Mouse (Mus musculus) left cerebral cortex, postnatal 14 days (tissue): ENCODE results near the gene Anks1. TPM values are rescaled to one million over a fixed set of nuclear protein-coding genes. Genes with fewer than 3 reads are reported as not detected.

Source experiments
- DNase-seq, 2 experiments: peaks; one replicate each; pipeline ENCODE4 v3.0.0; 2021 to 2022; ENCODE audit warnings: low spot score in 2 of 2, mixed read lengths in 1 of 2
- intact Hi-C: fragments of 180-260 bp; cut with DNase I; formaldehyde crosslinking; loops from one replicate; pipeline ENCODE4 v1.15.1; 2025
- total RNA-seq, 2 experiments: library from RNA; stranded (reverse); gene quantifications; 2 replicates each; pipeline ENCODE4 v1.2.3; 2021

Gene Anks1
- total RNA-seq, 2 experiments from 2014 or later: 33.4 to 40.6 TPM

GRCm38 (mm10) chr17:27925054-27925453 is 15.9 kb downstream of the Anks1 start:
- no peak for DNase-seq
- intact Hi-C loops: no loop called here

- intact Hi-C loops: no loop called here
- no peak for DNase-seq
Observed at GRCm38 (mm10) chr17:27925504-27925903, 16.4 kb downstream of the Anks1 start.

- intact Hi-C loops: no loop called here
- no peak for DNase-seq
Observed at GRCm38 (mm10) chr17:27930291-27930690, 21.2 kb downstream of the Anks1 start.

- no peak for DNase-seq
- intact Hi-C loops: no loop called here
Observed at GRCm38 (mm10) chr17:27931826-27932225, 22.7 kb downstream of the Anks1 start.

GRCm38 (mm10) chr17:27934136-27934910 is 25.2 kb downstream of the Anks1 start:
- intact Hi-C loops: no loop called here

GRCm38 (mm10) chr17:27935091-27935490 is 26.0 kb downstream of the Anks1 start:
- intact Hi-C loops: no loop called here
- no peak for DNase-seq

More at GRCm38 (mm10) chr17:27934136-27934910, 25.2 kb downstream of the Anks1 start:
- DNase-seq: no peak

- no peak for DNase-seq
- intact Hi-C loops: no loop called here
Observed at GRCm38 (mm10) chr17:27937054-27937615, 28.0 kb downstream of the Anks1 start.

GRCm38 (mm10) chr17:27938121-27938754 is 29.1 kb downstream of the Anks1 start:
- peak in 1 of 2 experiments; percentile 39 for DNase-seq
- intact Hi-C loops: no loop called here

GRCm38 (mm10) chr17:27939028-27939427 is 29.9 kb downstream of the Anks1 start:
- DNase-seq: no peak
- intact Hi-C loops: no loop called here

GRCm38 (mm10) chr17:27940352-27940751 is 31.2 kb downstream of the Anks1 start:
- intact Hi-C loops: loop anchor here (5.0 kb wide), 1 partner anchor 37 kb away; no protein-coding TSS in a partner anchor
- no peak for DNase-seq

GRCm38 (mm10) chr17:27941178-27941577 is 32.1 kb downstream of the Anks1 start:
- intact Hi-C loops: loop anchor here (5.0 kb wide), 1 partner anchor 36 kb away; no protein-coding TSS in a partner anchor

GRCm38 (mm10) chr17:27941698-27942097 is 32.6 kb downstream of the Anks1 start:
- DNase-seq: no peak
- intact Hi-C loops: loop anchor here (5.0 kb wide), 1 partner anchor 36 kb away; no protein-coding TSS in a partner anchor

More at GRCm38 (mm10) chr17:27941178-27941577, 32.1 kb downstream of the Anks1 start:
- DNase-seq: no peak

- DNase-seq: no peak
- intact Hi-C loops: loop anchor here (5.0 kb wide), 1 partner anchor 35 kb away; no protein-coding TSS in a partner anchor
Observed at GRCm38 (mm10) chr17:27942131-27942530, 33.0 kb downstream of the Anks1 start.

- DNase-seq: peak; percentile 24 to 37
- intact Hi-C loops: no loop called here
Observed at GRCm38 (mm10) chr17:27945546-27946216, 36.6 kb downstream of the Anks1 start.

GRCm38 (mm10) chr17:27946371-27946770 is 37.3 kb downstream of the Anks1 start:
- intact Hi-C loops: no loop called here

GRCm38 (mm10) chr17:27947155-27947554 is 38.0 kb downstream of the Anks1 start:
- intact Hi-C loops: no loop called here
- DNase-seq: no peak

More at GRCm38 (mm10) chr17:27946371-27946770, 37.3 kb downstream of the Anks1 start:
- DNase-seq: no peak

GRCm38 (mm10) chr17:27953136-27953535 is 44.0 kb downstream of the Anks1 start:
- intact Hi-C loops: no loop called here
- DNase-seq: no peak

- intact Hi-C loops: no loop called here
- DNase-seq: no peak
Observed at GRCm38 (mm10) chr17:27954629-27955402, 45.7 kb downstream of the Anks1 start.

GRCm38 (mm10) chr17:27957649-27958048 is 48.5 kb downstream of the Anks1 start:
- intact Hi-C loops: no loop called here
- DNase-seq: no peak
